Comparison of ENCODE assay signal across 25 mouse cellular contexts in genomic region chr10:107053846-107054624, GRCm38 (mm10).
"Had no signal": no experiment of that assay in that cellular context is flagged by ENCODE, and none has a peak within 500 bp of the region (broad histone marks: within the 10 kb centered on the region; RNA-seq: fewer than 3 reads in every experiment).

No protein-coding gene starts in this region.

- H3K4me1 ChIP-seq: heart, embryonic 13.5 days; heart, embryonic 15.5 days; hindbrain, embryonic 13.5 days; hindbrain, embryonic 15.5 days; kidney, embryonic 15.5 days; limb, embryonic 12.5 days had no signal

- H3K36me3 ChIP-seq: heart, embryonic 13.5 days; heart, embryonic 15.5 days; hindbrain, embryonic 13.5 days; hindbrain, embryonic 15.5 days; kidney, embryonic 15.5 days; limb, embryonic 12.5 days had no signal

- H3K9ac ChIP-seq: heart, embryonic 13.5 days; heart, embryonic 15.5 days; hindbrain, embryonic 13.5 days; hindbrain, embryonic 15.5 days; kidney, embryonic 15.5 days; limb, embryonic 12.5 days had no signal

- H3K27me3 ChIP-seq: heart, embryonic 13.5 days; heart, embryonic 15.5 days; hindbrain, embryonic 13.5 days; hindbrain, embryonic 15.5 days; kidney, embryonic 15.5 days had no signal

- DNase-seq: gastrocnemius, postnatal 14 days; gastrocnemius, postnatal 36 days; heart, adult 11 months; heart, adult 2 months; heart, postnatal 14 days; heart, postnatal 36 days; kidney, adult 11 months; kidney, adult 2 months; kidney, adult 9 months; kidney, postnatal 14 days; kidney, postnatal 36 days; layer of hippocampus, adult 9-11 months; layer of hippocampus, postnatal 36 days; left cerebral cortex, postnatal 4 days; liver had no signal

- ATAC-seq: hindbrain, postnatal 0 days; intestine, embryonic 16.5 days had no signal

- H3K4me3 ChIP-seq: heart, adult 2 months; heart, embryonic 13.5 days; heart, embryonic 15.5 days; hindbrain, embryonic 13.5 days; hindbrain, embryonic 15.5 days; kidney, embryonic 15.5 days; limb, embryonic 12.5 days had no signal

- H3K27ac ChIP-seq: heart, adult 2 months; heart, embryonic 13.5 days; heart, embryonic 15.5 days; hindbrain, embryonic 13.5 days; hindbrain, embryonic 15.5 days; hindbrain, postnatal 0 days; kidney, embryonic 15.5 days; limb, embryonic 12.5 days had no signal

- H3K4me2 ChIP-seq: heart, embryonic 11.5 days; heart, embryonic 13.5 days; heart, embryonic 15.5 days; hindbrain, embryonic 13.5 days; hindbrain, embryonic 15.5 days; kidney, embryonic 15.5 days; limb, embryonic 12.5 days; liver, embryonic 11.5 days had no signal

- H3K9me3 ChIP-seq: heart, embryonic 13.5 days; heart, embryonic 15.5 days; hindbrain, embryonic 13.5 days; hindbrain, embryonic 15.5 days; kidney, embryonic 15.5 days; limb, embryonic 12.5 days had no signal
